9 mouse cellular contexts compared by ENCODE assay signal in genomic region chr17:65768486-65768885, GRCm38 (mm10). TPM values are rescaled to one million over a fixed set of nuclear protein-coding genes. Genes with fewer than 3 reads are reported as not detected.
DNase-seq lines count a peak whose midpoint lies in the region; ATAC-seq lines count a peak whose summit lies in the region.
"Had no signal": no experiment of that assay in that cellular context is flagged by ENCODE, and none has a peak within 500 bp of the region (broad histone marks: within the 10 kb centered on the region; RNA-seq: fewer than 3 reads in every experiment).

No protein-coding gene starts in this region.

- no peak overlapping the region for H3K27ac ChIP-seq in embryonic facial prominence, embryonic 11.5 days (replicated peaks; ENCODE audit: low read depth, low read length)
- H3K27ac ChIP-seq in embryonic facial prominence, embryonic 10.5 days (replicated peaks) = no peak overlapping the region

- H3K9ac ChIP-seq in embryonic facial prominence, embryonic 11.5 days (replicated peaks; ENCODE audit: low read length) = no peak overlapping the region

- H3K4me3 ChIP-seq in embryonic facial prominence, embryonic 11.5 days (ENCODE audit: low read depth, low read length) = no peak overlapping the region
- H3K4me3 ChIP-seq in embryonic facial prominence, embryonic 10.5 days = no peak overlapping the region
- H3K4me3 ChIP-seq: megakaryocyte, embryonic 14.5 days had no signal

- no peaks in the 10 kb centered on the region for H3K36me3 ChIP-seq in embryonic facial prominence, embryonic 11.5 days (replicated peaks; ENCODE audit: control insufficient read depth, insufficient read depth, low read depth, low read length)
- H3K36me3 ChIP-seq in embryonic facial prominence, embryonic 10.5 days (replicated peaks) = peaks cover 17% of the 10 kb centered on the region

- ATAC-seq in embryonic facial prominence, embryonic 11.5 days (replicated peaks; ENCODE audit: insufficient number of reproducible peaks, low FRiP score, low TSS enrichment, low read depth) = no peak

- intact Hi-C loops in left cerebral cortex, postnatal 36 days (cut with DNase I) = no loop called here

- no peaks in the 10 kb centered on the region for H3K9me3 ChIP-seq in embryonic facial prominence, embryonic 11.5 days (replicated peaks; ENCODE audit: control insufficient read depth, low read length)
- no peaks in the 10 kb centered on the region for H3K9me3 ChIP-seq in embryonic facial prominence, embryonic 10.5 days
- H3K9me3 ChIP-seq: megakaryocyte, embryonic 14.5 days had no signal

- WGBS in embryonic facial prominence, embryonic 11.5 days = 77% methylated on average over 5 of the region's 5 CpGs
- 81% methylated on average over 5 of the region's 5 CpGs for WGBS in embryonic facial prominence, embryonic 10.5 days

- peaks cover 4% of the 10 kb centered on the region; the same call in 1 of the 2 replicates for H3K4me1 ChIP-seq in embryonic facial prominence, embryonic 11.5 days (ENCODE audit: control insufficient read depth, insufficient read depth, low read length)
- H3K4me1 ChIP-seq in embryonic facial prominence, embryonic 10.5 days = peaks cover 45% of the 10 kb centered on the region

- H3K27me3 ChIP-seq in embryonic facial prominence, embryonic 11.5 days (ENCODE audit: control insufficient read depth, insufficient read depth, low read length) = no peaks in the 10 kb centered on the region
- peaks cover 16% of the 10 kb centered on the region for H3K27me3 ChIP-seq in embryonic facial prominence, embryonic 10.5 days (replicated peaks; ENCODE audit: low read depth, poor library complexity, severe bottlenecking)

- DNase-seq in embryonic facial prominence, embryonic 11.5 days (ENCODE audit: low spot score) = peak; percentile 25
- no peak for DNase-seq in embryonic facial prominence, embryonic 10.5 days (ENCODE audit: low spot score)
- peak; percentile 67 for DNase-seq in right cerebral cortex, adult 18-20 months
- DNase-seq in right cerebral cortex, postnatal 14 days = no peak
- peak; percentile 47 to 53 for DNase-seq in left cerebral cortex, postnatal 36 days (ENCODE audit: low spot score in 2 of 2)
- DNase-seq in right cerebral cortex, postnatal 25 days = peak; percentile 42
- no peak for DNase-seq in ovary, adult 18-20 months (ENCODE audit: low spot score)
- no peak for DNase-seq in adrenal gland, adult 18-20 months (ENCODE audit: low spot score in 2 of 2)

- H3K4me2 ChIP-seq in embryonic facial prominence, embryonic 11.5 days (ENCODE audit: low read depth, low read length) = no peak overlapping the region

RNA-seq across cellular contexts. Expression of gene Rab31, which starts 4.1 kb away (rescaled TPM):
- 70.8 and 80.5 TPM in 2 replicates for polyA plus RNA-seq in embryonic facial prominence, embryonic 11.5 days (2014; fragmentation: Nextera tagmentation; extraction: Ambion mirVana)
- 54.6 and 58.7 TPM in 2 replicates for polyA plus RNA-seq in embryonic facial prominence, embryonic 10.5 days (2016; fragmentation: Nextera tagmentation; extraction: Ambion mirVana)
- total RNA-seq in left cerebral cortex, postnatal 36 days (2021) = 10 to 100 TPM; 62.7 to 65.7 TPM
- total RNA-seq in adrenal gland, adult 18-20 months (2021) = 10 to 100 TPM; 29.5 to 42.4 TPM

RNA-seq across cellular contexts. Expression of gene Ppp4r1, which starts 13.9 kb away (rescaled TPM):
- 63.5 and 65.1 TPM in 2 replicates for polyA plus RNA-seq in embryonic facial prominence, embryonic 11.5 days (2014; fragmentation: Nextera tagmentation; extraction: Ambion mirVana)
- polyA plus RNA-seq in embryonic facial prominence, embryonic 10.5 days (2016; fragmentation: Nextera tagmentation; extraction: Ambion mirVana) = 61.4 and 67.4 TPM in 2 replicates
- total RNA-seq in left cerebral cortex, postnatal 36 days (2021) = 10 to 100 TPM; 37.4 to 64.8 TPM
- total RNA-seq in adrenal gland, adult 18-20 months (2021) = 10 to 100 TPM; 57.2 to 70.4 TPM

Comparison
In these comparisons a context has a peak if more than half of its experiments do, and no peak if none do; other contexts are left out.
1. DNase-seq: peak in embryonic facial prominence, embryonic 11.5 days (single experiment), right cerebral cortex, adult 18-20 months (single experiment), left cerebral cortex, postnatal 36 days (2 of 2) and right cerebral cortex, postnatal 25 days (single experiment); none in embryonic facial prominence, embryonic 10.5 days (single experiment), right cerebral cortex, postnatal 14 days (single experiment), ovary, adult 18-20 months (single experiment) and adrenal gland, adult 18-20 months (0 of 2).